Mouse (Mus musculus): ENCODE results near the gene Disp3. TPM values are rescaled to one million over a fixed set of nuclear protein-coding genes. Genes with fewer than 3 reads are reported as not detected.

Disp3 gene
- polyA plus RNA-seq, 1 experiment from 2014 or later = 19.9 TPM

- Histone ChIP-seq H3K9ac (replicated peaks; ENCODE audit: low read depth, low read length) (no peak overlapping the region), H3K27me3 (ENCODE audit: control insufficient read depth, insufficient read depth, low read length) (no peaks in the 10 kb centered on the region), H3K4me3 (ENCODE audit: low read depth, low read length) (no peak overlapping the region), H3K4me1 (ENCODE audit: control insufficient read depth, insufficient read depth, low read length) (peaks cover 32% of the 10 kb centered on the region), H3K36me3 (ENCODE audit: control insufficient read depth, insufficient read depth, low read length) (no peaks in the 10 kb centered on the region), H3K27ac (ENCODE audit: low read depth, low read length) (no peak overlapping the region), H3K9me3 (ENCODE audit: control insufficient read depth, low read length) (no peaks in the 10 kb centered on the region), H3K4me2 (ENCODE audit: low read depth, low read length) (no peak overlapping the region)
- no peak for ATAC-seq (ENCODE audit: low read depth)
- WGBS = 44% methylated on average over 12 of the region's 12 CpGs
Measured at GRCm38 (mm10) chr4:148319366-148319765, 31.6 kb upstream of the Disp3 start.

GRCm38 (mm10) chr4:148315377-148316175, 27.8 kb upstream of the Disp3 start:
- ATAC-seq (ENCODE audit: low read depth) = no peak

GRCm38 (mm10) chr4:148314396-148314795, 26.6 kb upstream of the Disp3 start:
- Histone ChIP-seq H3K4me3 (ENCODE audit: low read depth, low read length) (no peak overlapping the region), H3K9ac (replicated peaks; ENCODE audit: low read depth, low read length) (no peak overlapping the region), H3K4me2 (ENCODE audit: low read depth, low read length) (no peak overlapping the region), H3K27ac (ENCODE audit: low read depth, low read length) (peak overlapping the region; percentile 41; the same call in 1 of the 2 replicates), H3K4me1 (ENCODE audit: control insufficient read depth, insufficient read depth, low read length) (peaks cover 34% of the 10 kb centered on the region), H3K36me3 (ENCODE audit: control insufficient read depth, insufficient read depth, low read length) (no peaks in the 10 kb centered on the region), H3K27me3 (ENCODE audit: control insufficient read depth, insufficient read depth, low read length) (no peaks in the 10 kb centered on the region), H3K9me3 (ENCODE audit: control insufficient read depth, low read length) (no peaks in the 10 kb centered on the region)
- no peak for ATAC-seq (ENCODE audit: low read depth)
- WGBS = 33% methylated on average over 10 of the region's 10 CpGs

More at GRCm38 (mm10) chr4:148315377-148316175, 27.8 kb upstream of the Disp3 start:
- Histone ChIP-seq H3K4me1 (ENCODE audit: control insufficient read depth, insufficient read depth, low read length) (peaks cover 36% of the 10 kb centered on the region), H3K9ac (replicated peaks; ENCODE audit: low read depth, low read length) (no peak overlapping the region), H3K9me3 (ENCODE audit: control insufficient read depth, low read length) (no peaks in the 10 kb centered on the region), H3K27me3 (ENCODE audit: control insufficient read depth, insufficient read depth, low read length) (no peaks in the 10 kb centered on the region), H3K4me2 (ENCODE audit: low read depth, low read length) (no peak overlapping the region), H3K36me3 (ENCODE audit: control insufficient read depth, insufficient read depth, low read length) (no peaks in the 10 kb centered on the region), H3K27ac (ENCODE audit: low read depth, low read length) (no peak overlapping the region), H3K4me3 (ENCODE audit: low read depth, low read length) (no peak overlapping the region)
- 72% methylated on average over 16 of the region's 16 CpGs for WGBS

GRCm38 (mm10) chr4:148313601-148314000, 25.8 kb upstream of the Disp3 start:
- H3K9me3 ChIP-seq (ENCODE audit: control insufficient read depth, low read length) = no peaks in the 10 kb centered on the region
- no peaks in the 10 kb centered on the region for H3K36me3 ChIP-seq (ENCODE audit: control insufficient read depth, insufficient read depth, low read length)
- H3K4me3 ChIP-seq (ENCODE audit: low read depth, low read length) = no peak overlapping the region
- no peak overlapping the region for H3K4me2 ChIP-seq (ENCODE audit: low read depth, low read length)
- ATAC-seq (ENCODE audit: low read depth) = no peak
- no peaks in the 10 kb centered on the region for H3K27me3 ChIP-seq (ENCODE audit: control insufficient read depth, insufficient read depth, low read length)
- H3K4me1 ChIP-seq (ENCODE audit: control insufficient read depth, insufficient read depth, low read length) = peaks cover 32% of the 10 kb centered on the region
- 21% methylated on average over 8 of the region's 8 CpGs for WGBS
- H3K9ac ChIP-seq (replicated peaks; ENCODE audit: low read depth, low read length) = no peak overlapping the region
- no peak overlapping the region for H3K27ac ChIP-seq (ENCODE audit: low read depth, low read length)

GRCm38 (mm10) chr4:148312296-148313116, 24.7 kb upstream of the Disp3 start:
- no peaks in the 10 kb centered on the region for H3K9me3 ChIP-seq (ENCODE audit: control insufficient read depth, low read length)
- peak overlapping the region; percentile 28; the same call in 1 of the 2 replicates for H3K27ac ChIP-seq (ENCODE audit: low read depth, low read length)
- no peak overlapping the region for H3K9ac ChIP-seq (replicated peaks; ENCODE audit: low read depth, low read length)
- WGBS = 32% methylated on average over 16 of the region's 16 CpGs
- H3K4me2 ChIP-seq (ENCODE audit: low read depth, low read length) = no peak overlapping the region
- H3K36me3 ChIP-seq (ENCODE audit: control insufficient read depth, insufficient read depth, low read length) = no peaks in the 10 kb centered on the region
- H3K27me3 ChIP-seq (ENCODE audit: control insufficient read depth, insufficient read depth, low read length) = no peaks in the 10 kb centered on the region
- no peak overlapping the region for H3K4me3 ChIP-seq (ENCODE audit: low read depth, low read length)
- ATAC-seq (ENCODE audit: low read depth) = peak; percentile 52; the same call in 1 of the 2 replicates
- H3K4me1 ChIP-seq (ENCODE audit: control insufficient read depth, insufficient read depth, low read length) = peaks cover 26% of the 10 kb centered on the region

GRCm38 (mm10) chr4:148310845-148311244, 23.1 kb upstream of the Disp3 start:
- Histone ChIP-seq H3K36me3 (ENCODE audit: control insufficient read depth, insufficient read depth, low read length) (no peaks in the 10 kb centered on the region), H3K27ac (ENCODE audit: low read depth, low read length) (no peak overlapping the region), H3K4me3 (ENCODE audit: low read depth, low read length) (no peak overlapping the region), H3K4me2 (ENCODE audit: low read depth, low read length) (no peak overlapping the region), H3K27me3 (ENCODE audit: control insufficient read depth, insufficient read depth, low read length) (no peaks in the 10 kb centered on the region), H3K4me1 (ENCODE audit: control insufficient read depth, insufficient read depth, low read length) (peaks cover 35% of the 10 kb centered on the region), H3K9ac (replicated peaks; ENCODE audit: low read depth, low read length) (no peak overlapping the region), H3K9me3 (ENCODE audit: control insufficient read depth, low read length) (no peaks in the 10 kb centered on the region)
- ATAC-seq (ENCODE audit: low read depth) = no peak
- WGBS = 86% methylated on average over 7 of the region's 7 CpGs

- Histone ChIP-seq H3K4me1 (ENCODE audit: control insufficient read depth, insufficient read depth, low read length) (peaks cover 35% of the 10 kb centered on the region), H3K9ac (replicated peaks; ENCODE audit: low read depth, low read length) (no peak overlapping the region), H3K4me3 (ENCODE audit: low read depth, low read length) (no peak overlapping the region), H3K27me3 (ENCODE audit: control insufficient read depth, insufficient read depth, low read length) (no peaks in the 10 kb centered on the region), H3K27ac (ENCODE audit: low read depth, low read length) (no peak overlapping the region), H3K36me3 (ENCODE audit: control insufficient read depth, insufficient read depth, low read length) (no peaks in the 10 kb centered on the region), H3K4me2 (ENCODE audit: low read depth, low read length) (no peak overlapping the region), H3K9me3 (ENCODE audit: control insufficient read depth, low read length) (no peaks in the 10 kb centered on the region)
- no peak for ATAC-seq (ENCODE audit: low read depth)
- 38% methylated on average over 4 of the region's 4 CpGs for WGBS
Measured at GRCm38 (mm10) chr4:148310126-148310525, 22.4 kb upstream of the Disp3 start.

- no peak overlapping the region for H3K4me3 ChIP-seq (ENCODE audit: low read depth, low read length)
- 3% methylated on average over 16 of the region's 16 CpGs for WGBS
- no peaks in the 10 kb centered on the region for H3K36me3 ChIP-seq (ENCODE audit: control insufficient read depth, insufficient read depth, low read length)
- H3K27ac ChIP-seq (ENCODE audit: low read depth, low read length) = peak overlapping the region; percentile 46; the same call in 1 of the 2 replicates
- no peaks in the 10 kb centered on the region for H3K9me3 ChIP-seq (ENCODE audit: control insufficient read depth, low read length)
- H3K4me2 ChIP-seq (ENCODE audit: low read depth, low read length) = no peak overlapping the region
- no peaks in the 10 kb centered on the region for H3K27me3 ChIP-seq (ENCODE audit: control insufficient read depth, insufficient read depth, low read length)
- peak; percentile 50 for ATAC-seq (ENCODE audit: low read depth)
- H3K4me1 ChIP-seq (ENCODE audit: control insufficient read depth, insufficient read depth, low read length) = peaks cover 9% of the 10 kb centered on the region; the same call in 1 of the 2 replicates
- 0 out of 2 replicates have a peak overlapping the region, but pooled peaks have one; percentile 8 for H3K9ac ChIP-seq (replicated peaks; ENCODE audit: low read depth, low read length)
Measured at GRCm38 (mm10) chr4:148306406-148307083, 18.8 kb upstream of the Disp3 start.

Measured in neural tube, embryonic 14.5 days (tissue).